Mouse (Mus musculus): Measurements from ENCODE around the gene Btla. TPM values are rescaled to one million over a fixed set of nuclear protein-coding genes. Genes with fewer than 3 reads are reported as not detected.
A peak's percentile ranks its signal among the peaks of the same experiment; 100 is the strongest.

The Btla gene
- total RNA-seq (2021): under 1 TPM; 0.17 to 0.28 TPM

GRCm38 (mm10) chr16:45223648-45224388 lies at the start of gene Btla:
Gene Btla, plus strand, starts transcription at chr16:45224315.
- DNase-seq (ENCODE audit: extremely low spot score in 1 of 2, low spot score in 2 of 2): no peak
- intact Hi-C loops (cut with DNase I): no loop called here

- no peak for DNase-seq (ENCODE audit: extremely low spot score in 1 of 2, low spot score in 2 of 2)
- intact Hi-C loops (cut with DNase I): no loop called here
Measured at GRCm38 (mm10) chr16:45178552-45178951, 45.6 kb upstream of the Btla start.

GRCm38 (mm10) chr16:45181824-45182223 lies 42.3 kb upstream of the Btla start:
- intact Hi-C loops (cut with DNase I): no loop called here
- DNase-seq (ENCODE audit: extremely low spot score in 1 of 2, low spot score in 2 of 2): no peak

GRCm38 (mm10) chr16:45192613-45193012 lies 31.5 kb upstream of the Btla start:
- DNase-seq (ENCODE audit: extremely low spot score in 1 of 2, low spot score in 2 of 2): peak; percentile 63 to 81
- intact Hi-C loops (cut with DNase I): no loop called here

- DNase-seq (ENCODE audit: extremely low spot score in 1 of 2, low spot score in 2 of 2): peak; percentile 51 to 74
- intact Hi-C loops (cut with DNase I): loop anchor here (5.0 kb wide), 4 partner anchors 195 to 435 kb away; no protein-coding TSS in a partner anchor
Measured at GRCm38 (mm10) chr16:45196816-45197215, 27.3 kb upstream of the Btla start.

GRCm38 (mm10) chr16:45201395-45201794 lies 22.7 kb upstream of the Btla start:
- DNase-seq (ENCODE audit: extremely low spot score in 1 of 2, low spot score in 2 of 2): no peak
- intact Hi-C loops (cut with DNase I): no loop called here

- DNase-seq (ENCODE audit: extremely low spot score in 1 of 2, low spot score in 2 of 2): no peak
- intact Hi-C loops (cut with DNase I): no loop called here
Measured at GRCm38 (mm10) chr16:45204438-45204837, 19.7 kb upstream of the Btla start.

GRCm38 (mm10) chr16:45204859-45205670 lies 19.1 kb upstream of the Btla start:
- intact Hi-C loops (cut with DNase I): no loop called here
- no peak for DNase-seq (ENCODE audit: extremely low spot score in 1 of 2, low spot score in 2 of 2)

- intact Hi-C loops (cut with DNase I): no loop called here
- no peak for DNase-seq (ENCODE audit: extremely low spot score in 1 of 2, low spot score in 2 of 2)
Measured at GRCm38 (mm10) chr16:45222016-45222415, 2.1 kb upstream of the Btla start.

- no peak for DNase-seq (ENCODE audit: extremely low spot score in 1 of 2, low spot score in 2 of 2)
- intact Hi-C loops (cut with DNase I): no loop called here
Measured at GRCm38 (mm10) chr16:45222771-45223170, 1.3 kb upstream of the Btla start.

- DNase-seq (ENCODE audit: extremely low spot score in 1 of 2, low spot score in 2 of 2): no peak
- intact Hi-C loops (cut with DNase I): no loop called here
Measured at GRCm38 (mm10) chr16:45224431-45225008, 405 bp downstream of the Btla start.

GRCm38 (mm10) chr16:45227002-45227401 lies 2.9 kb downstream of the Btla start:
- intact Hi-C loops (cut with DNase I): no loop called here
- no peak for DNase-seq (ENCODE audit: extremely low spot score in 1 of 2, low spot score in 2 of 2)

GRCm38 (mm10) chr16:45231296-45231695 lies 7.2 kb downstream of the Btla start:
- no peak for DNase-seq (ENCODE audit: extremely low spot score in 1 of 2, low spot score in 2 of 2)
- intact Hi-C loops (cut with DNase I): no loop called here

GRCm38 (mm10) chr16:45233007-45233406 lies 8.9 kb downstream of the Btla start:
- DNase-seq (ENCODE audit: extremely low spot score in 1 of 2, low spot score in 2 of 2): no peak
- intact Hi-C loops (cut with DNase I): no loop called here

GRCm38 (mm10) chr16:45242700-45243099 lies 18.6 kb downstream of the Btla start:
- no peak for DNase-seq (ENCODE audit: extremely low spot score in 1 of 2, low spot score in 2 of 2)
- intact Hi-C loops (cut with DNase I): no loop called here

GRCm38 (mm10) chr16:45244930-45245472 lies 20.9 kb downstream of the Btla start:
- no peak for DNase-seq (ENCODE audit: extremely low spot score in 1 of 2, low spot score in 2 of 2)
- intact Hi-C loops (cut with DNase I): no loop called here

GRCm38 (mm10) chr16:45249761-45250160 lies 25.6 kb downstream of the Btla start:
- DNase-seq (ENCODE audit: extremely low spot score in 1 of 2, low spot score in 2 of 2): no peak
- intact Hi-C loops (cut with DNase I): no loop called here

GRCm38 (mm10) chr16:45250317-45250716 lies 26.2 kb downstream of the Btla start:
- intact Hi-C loops (cut with DNase I): no loop called here
- no peak for DNase-seq (ENCODE audit: extremely low spot score in 1 of 2, low spot score in 2 of 2)

GRCm38 (mm10) chr16:45251773-45252413 lies 27.8 kb downstream of the Btla start:
- intact Hi-C loops (cut with DNase I): no loop called here
- DNase-seq (ENCODE audit: extremely low spot score in 1 of 2, low spot score in 2 of 2): no peak
